Mouse (Mus musculus): Measurements from ENCODE around the gene Nop16.

Gene Nop16

GRCm38 (mm10) chr13:54596107-54596690 is 6.3 kb upstream of the Nop16 start:
- no peak for DNase-seq (ENCODE audit: low spot score in 2 of 2)

GRCm38 (mm10) chr13:54593617-54594016 is 3.7 kb upstream of the Nop16 start:
- no peak for DNase-seq (ENCODE audit: low spot score in 2 of 2)

- DNase-seq (ENCODE audit: low spot score in 2 of 2), result no peak
These were observed 2.0 kb upstream of the Nop16 start for GRCm38 (mm10) chr13:54591776-54592356.

GRCm38 (mm10) chr13:54589414-54589995 is 385 bp downstream of the Nop16 start:
- no peak for DNase-seq (ENCODE audit: low spot score in 2 of 2)

- no peak for DNase-seq (ENCODE audit: low spot score in 2 of 2)
These were observed 4.1 kb downstream of the Nop16 start for GRCm38 (mm10) chr13:54585831-54586230.

- no peak for DNase-seq (ENCODE audit: low spot score in 2 of 2)
These were observed 7.0 kb downstream of the Nop16 start for GRCm38 (mm10) chr13:54582860-54583259.

- no peak for DNase-seq (ENCODE audit: low spot score in 2 of 2)
These were observed 7.8 kb downstream of the Nop16 start for GRCm38 (mm10) chr13:54582126-54582525.

- no peak for DNase-seq (ENCODE audit: low spot score in 2 of 2)
These were observed 8.5 kb downstream of the Nop16 start for GRCm38 (mm10) chr13:54581385-54581784.

- no peak for DNase-seq (ENCODE audit: low spot score in 2 of 2)
These were observed 12.0 kb downstream of the Nop16 start for GRCm38 (mm10) chr13:54577652-54578507.

- no peak for DNase-seq (ENCODE audit: low spot score in 2 of 2)
These were observed 14.4 kb downstream of the Nop16 start for GRCm38 (mm10) chr13:54575489-54575888.

GRCm38 (mm10) chr13:54574854-54575481 is 14.9 kb downstream of the Nop16 start, which contains the start of gene Arl10:
TSS of gene Arl10 (plus strand) at chr13:54575015.
- peak; percentile 50 to 76 for DNase-seq (ENCODE audit: low spot score in 2 of 2)

GRCm38 (mm10) chr13:54572621-54573020 is 17.3 kb downstream of the Nop16 start:
- no peak for DNase-seq (ENCODE audit: low spot score in 2 of 2)

GRCm38 (mm10) chr13:54571637-54572036 is 18.3 kb downstream of the Nop16 start:
- DNase-seq (ENCODE audit: low spot score in 2 of 2), result no peak

GRCm38 (mm10) chr13:54570736-54571135 is 19.2 kb downstream of the Nop16 start:
- DNase-seq (ENCODE audit: low spot score in 2 of 2), result no peak

- DNase-seq (ENCODE audit: low spot score in 2 of 2), result no peak
These were observed 20.6 kb downstream of the Nop16 start for GRCm38 (mm10) chr13:54569282-54569681.

- DNase-seq (ENCODE audit: low spot score in 2 of 2), result no peak
These were observed 21.5 kb downstream of the Nop16 start for GRCm38 (mm10) chr13:54568380-54568779.

- peak; percentile 60 to 66 for DNase-seq (ENCODE audit: low spot score in 2 of 2)
These were observed 24.1 kb downstream of the Nop16 start for GRCm38 (mm10) chr13:54565594-54566345.

GRCm38 (mm10) chr13:54565201-54565581 is 24.7 kb downstream of the Nop16 start, which contains the start of gene 4833439L19Rik:
TSS of gene 4833439L19Rik (minus strand) at chr13:54565435.
- DNase-seq (ENCODE audit: low spot score in 2 of 2), result peak; percentile 85 to 93

GRCm38 (mm10) chr13:54564232-54565200 is 25.4 kb downstream of the Nop16 start:
- no peak for DNase-seq (ENCODE audit: low spot score in 2 of 2)

- DNase-seq (ENCODE audit: low spot score in 2 of 2), result no peak
These were observed 27.3 kb downstream of the Nop16 start for GRCm38 (mm10) chr13:54562562-54562961.
